Mouse (Mus musculus) midbrain, embryonic 16.5 days (tissue): Measurements from ENCODE around the gene Pde9a. TPM values are rescaled to one million over a fixed set of nuclear protein-coding genes. Genes with fewer than 3 reads are reported as not detected.

Source experiments
- ATAC-seq: fragments of 200-750 bp; cut with Nextera tagmentation; 2 replicates; pipeline ENCODE4 v1.8.0; 2017; ENCODE audit warnings: moderate TSS enrichment
- H3K27ac ChIP-seq: fragments of 300-500 bp; sonication (generic); 2 replicates; pipeline ENCODE4 v1.5.1; 2014; ENCODE audit warnings: mild to moderate bottlenecking, low read length, mixed read lengths
- H3K27me3 ChIP-seq: fragments of 300-500 bp; sonication (generic); 2 replicates; pipeline ENCODE4 v1.6.1; 2014; ENCODE audit warnings: low read depth, low read length, mixed read lengths; ENCODE audit not compliant: control insufficient read depth, insufficient read depth
- H3K36me3 ChIP-seq: fragments of 300-500 bp; sonication (generic); 2 replicates; pipeline ENCODE4 v1.6.1; 2014; ENCODE audit warnings: mild to moderate bottlenecking, low read length, moderate library complexity, mixed read lengths; ENCODE audit not compliant: control insufficient read depth, insufficient read depth
- H3K4me1 ChIP-seq: fragments of 300-500 bp; sonication (generic); 2 replicates; pipeline ENCODE4 v1.6.1; 2014; ENCODE audit warnings: mild to moderate bottlenecking, low read length, mixed read lengths; ENCODE audit not compliant: control insufficient read depth, insufficient read depth
- H3K4me2 ChIP-seq: fragments of 300-500 bp; sonication (generic); 2 replicates; pipeline ENCODE4 v1.6.1; 2014; ENCODE audit warnings: mild to moderate bottlenecking, low read length, mixed read lengths
- H3K4me3 ChIP-seq: fragments of 300-500 bp; sonication (generic); 2 replicates; pipeline ENCODE4 v1.5.1; 2014; ENCODE audit warnings: low read depth, mild to moderate bottlenecking, low read length, moderate library complexity, mixed read lengths
- H3K9ac ChIP-seq: fragments of 300-500 bp; sonication (generic); 2 replicates; pipeline ENCODE4 v1.6.1; 2014; ENCODE audit warnings: low read depth, low read length, mixed read lengths
- H3K9me3 ChIP-seq: fragments of 300-500 bp; sonication (generic); replicated peaks from 2 replicates; pipeline ENCODE4 v1.6.1; 2014; ENCODE audit warnings: mild to moderate bottlenecking, low read length, mixed read lengths; ENCODE audit not compliant: control insufficient read depth, poor library complexity, severe bottlenecking
- WGBS: fragments of 180-500 bp; shearing (Covaris S2); extraction: QIAGEN DNeasy Blood & Tissue Kit; methylation state at CpG from one replicate; pipeline ENCODE4 v1.1.7; 2014; 5-methylcytosine and 5-hydroxymethylcytosine counted together
- polyA plus RNA-seq: library from polyadenylated mRNA; unstranded; fragments of >200 nt; fragmentation: Nextera tagmentation; extraction: Ambion mirVana; gene quantifications from 2 replicates; pipeline ENCODE4 v1.2.1, GENCODE M21; 2015

Gene Pde9a
- polyA plus RNA-seq, 1 experiment from 2014 or later, result 33.1 TPM

- Histone ChIP-seq H3K27me3 (no peaks in the 10 kb centered on the region), H3K4me2 (no peak overlapping the region), H3K36me3 (peaks cover 49% of the 10 kb centered on the region), H3K4me1 (no peaks in the 10 kb centered on the region), H3K9me3 (no peaks in the 10 kb centered on the region), H3K4me3 (no peak overlapping the region), H3K9ac (no peak overlapping the region), H3K27ac (no peak overlapping the region)
- 83% methylated on average over 3 of the region's 3 CpGs for WGBS
- no peak for ATAC-seq
Observed at GRCm38 (mm10) chr17:31500908-31501307, 114.9 kb downstream of the Pde9a start.

GRCm38 (mm10) chr17:31502261-31502927 is 116.4 kb downstream of the Pde9a start:
- Histone ChIP-seq H3K27me3 (no peaks in the 10 kb centered on the region), H3K27ac (no peak overlapping the region), H3K9ac (no peak overlapping the region), H3K36me3 (peaks cover 45% of the 10 kb centered on the region), H3K9me3 (no peaks in the 10 kb centered on the region), H3K4me3 (no peak overlapping the region), H3K4me1 (no peaks in the 10 kb centered on the region), H3K4me2 (no peak overlapping the region)
- no peak for ATAC-seq
- 95% methylated on average over 12 of the region's 12 CpGs for WGBS

GRCm38 (mm10) chr17:31503337-31503736 is 117.3 kb downstream of the Pde9a start:
- Histone ChIP-seq H3K27me3 (no peaks in the 10 kb centered on the region), H3K36me3 (peaks cover 39% of the 10 kb centered on the region)
- WGBS, result 94% methylated on average over 12 of the region's 12 CpGs

GRCm38 (mm10) chr17:31503936-31504335 is 117.9 kb downstream of the Pde9a start:
- no peak overlapping the region for H3K9ac ChIP-seq
- H3K4me1 ChIP-seq, result no peaks in the 10 kb centered on the region
- H3K27me3 ChIP-seq, result no peaks in the 10 kb centered on the region
- no peak overlapping the region for H3K4me3 ChIP-seq
- H3K36me3 ChIP-seq, result peaks cover 33% of the 10 kb centered on the region
- no peaks in the 10 kb centered on the region for H3K9me3 ChIP-seq
- no peak for ATAC-seq
- 67% methylated on average over 2 of the region's 2 CpGs for WGBS
- no peak overlapping the region for H3K27ac ChIP-seq
- no peak overlapping the region for H3K4me2 ChIP-seq

More at GRCm38 (mm10) chr17:31503337-31503736, 117.3 kb downstream of the Pde9a start:
- no peak overlapping the region for H3K9ac ChIP-seq
- H3K9me3 ChIP-seq, result no peaks in the 10 kb centered on the region
- H3K4me1 ChIP-seq, result no peaks in the 10 kb centered on the region
- no peak overlapping the region for H3K4me2 ChIP-seq
- H3K4me3 ChIP-seq, result no peak overlapping the region
- no peak overlapping the region for H3K27ac ChIP-seq
- ATAC-seq, result no peak

- Histone ChIP-seq H3K4me3 (no peak overlapping the region), H3K36me3 (peaks cover 31% of the 10 kb centered on the region), H3K9me3 (no peaks in the 10 kb centered on the region), H3K27me3 (no peaks in the 10 kb centered on the region), H3K27ac (no peak overlapping the region), H3K4me2 (no peak overlapping the region), H3K4me1 (no peaks in the 10 kb centered on the region), H3K9ac (no peak overlapping the region)
- no peak for ATAC-seq
- WGBS, result 39% methylated on average over 5 of the region's 5 CpGs
Observed at GRCm38 (mm10) chr17:31505013-31505412, 119.0 kb downstream of the Pde9a start.

GRCm38 (mm10) chr17:31506282-31506681 is 120.3 kb downstream of the Pde9a start:
- H3K36me3 ChIP-seq, result peaks cover 31% of the 10 kb centered on the region
- no peak for ATAC-seq
- H3K9me3 ChIP-seq, result no peaks in the 10 kb centered on the region
- H3K4me2 ChIP-seq, result no peak overlapping the region
- no peak overlapping the region for H3K4me3 ChIP-seq
- WGBS, result 87% methylated on average over 7 of the region's 7 CpGs
- H3K4me1 ChIP-seq, result peaks cover 6% of the 10 kb centered on the region
- H3K27ac ChIP-seq, result no peak overlapping the region
- no peak overlapping the region for H3K9ac ChIP-seq
- H3K27me3 ChIP-seq, result no peaks in the 10 kb centered on the region

GRCm38 (mm10) chr17:31510944-31511343 is 124.9 kb downstream of the Pde9a start:
- Histone ChIP-seq H3K9me3 (no peaks in the 10 kb centered on the region), H3K4me3 (peak overlapping the region; percentile 83), H3K36me3 (peaks cover 18% of the 10 kb centered on the region), H3K9ac (no peak overlapping the region), H3K4me2 (peak overlapping the region; percentile 83), H3K4me1 (peaks cover 12% of the 10 kb centered on the region), H3K27me3 (no peaks in the 10 kb centered on the region), H3K27ac (no peak overlapping the region)
- no peak for ATAC-seq
- WGBS, result 96% methylated on average over 6 of the region's 6 CpGs

- Histone ChIP-seq H3K27ac (peak overlapping the region; percentile 86), H3K9me3 (no peaks in the 10 kb centered on the region), H3K9ac (peak overlapping the region; percentile 78), H3K27me3 (no peaks in the 10 kb centered on the region), H3K4me2 (peak overlapping the region; percentile 83), H3K4me3 (peak overlapping the region; percentile 83), H3K36me3 (peaks cover 14% of the 10 kb centered on the region), H3K4me1 (peaks cover 12% of the 10 kb centered on the region)
- under 1% methylated on average over 53 of the region's 56 CpGs for WGBS
- peak; percentile 96 for ATAC-seq
Observed at GRCm38 (mm10) chr17:31511792-31512495, 125.9 kb downstream of the Pde9a start.

GRCm38 (mm10) chr17:31512593-31512992 is 126.6 kb downstream of the Pde9a start:
- peak overlapping the region; percentile 78 for H3K9ac ChIP-seq
- 19% methylated on average over 6 of the region's 6 CpGs for WGBS
- no peak; the same call in 1 of the 2 replicates for ATAC-seq

More at GRCm38 (mm10) chr17:31512593-31512992, 126.6 kb downstream of the Pde9a start:
- H3K4me2 ChIP-seq, result peak overlapping the region; percentile 83
- H3K27me3 ChIP-seq, result no peaks in the 10 kb centered on the region
- H3K4me1 ChIP-seq, result peaks cover 12% of the 10 kb centered on the region
- peaks cover 8% of the 10 kb centered on the region; the same call in 1 of the 2 replicates for H3K36me3 ChIP-seq
- H3K4me3 ChIP-seq, result peak overlapping the region; percentile 83
- peak overlapping the region; percentile 86 for H3K27ac ChIP-seq
- H3K9me3 ChIP-seq, result no peaks in the 10 kb centered on the region
